Mouse (Mus musculus): ENCODE results near the gene Esrra. TPM values are rescaled to one million over a fixed set of nuclear protein-coding genes. Genes with fewer than 3 reads are reported as not detected.
"Not testable (repeated sequence)": the region's sequence is repeated elsewhere in the genome, so short reads cannot be mapped to it uniquely, and the experiment has no call there.

Esrra gene
- polyA plus RNA-seq, 2 experiments from 2014 or later = 2.2 to 5.7 TPM

- not testable (repeated sequence) for ATAC-seq
These were observed 25.9 kb downstream of the Esrra start for GRCm38 (mm10) chr19:6895608-6896305.

- ATAC-seq = no peak
These were observed 27.7 kb downstream of the Esrra start for GRCm38 (mm10) chr19:6893731-6894451.

GRCm38 (mm10) chr19:6892512-6892911 lies 29.1 kb downstream of the Esrra start:
- ATAC-seq = no peak

- ATAC-seq = no peak
These were observed 43.6 kb downstream of the Esrra start for GRCm38 (mm10) chr19:6877965-6878364.

GRCm38 (mm10) chr19:6876799-6877198 lies 44.8 kb downstream of the Esrra start:
- ATAC-seq = no peak

GRCm38 (mm10) chr19:6875834-6876233 lies 45.8 kb downstream of the Esrra start:
- ATAC-seq = no peak

GRCm38 (mm10) chr19:6874257-6874656 lies 47.4 kb downstream of the Esrra start:
- ATAC-seq = no peak

GRCm38 (mm10) chr19:6872701-6873100 lies 48.9 kb downstream of the Esrra start:
- ATAC-seq = no peak

- peak; percentile 58 for ATAC-seq
These were observed 49.9 kb downstream of the Esrra start for GRCm38 (mm10) chr19:6871574-6872271.

- ATAC-seq = peak; percentile 96
These were observed 52.3 kb downstream of the Esrra start for GRCm38 (mm10) chr19:6869355-6869754.

GRCm38 (mm10) chr19:6861451-6861850 lies 60.2 kb downstream of the Esrra start:
- no peak for ATAC-seq

Other genes starting within 250 kb of the Esrra start
- gene Rps6ka4, start 81.2 kb downstream of the Esrra start, polyA plus RNA-seq (2017; shearing (Covaris generic)) = 1 to 10 TPM; 6.4 to 8.3 TPM
- gene Ccdc88b, start 63.6 kb downstream of the Esrra start, polyA plus RNA-seq (2017; shearing (Covaris generic)) = 1 to 10 TPM; 3.1 to 5.2 TPM
- 100 to 1,000 TPM; 214 to 232 TPM for gene Trmt112, start 12.1 kb downstream of the Esrra start, polyA plus RNA-seq (2017; shearing (Covaris generic))
- gene Prdx5, start 11.7 kb downstream of the Esrra start, polyA plus RNA-seq (2017; shearing (Covaris generic)) = 100 to 1,000 TPM; 224 to 246 TPM
- gene Catsperz, start 3.6 kb upstream of the Esrra start, polyA plus RNA-seq (2017; shearing (Covaris generic)) = not detected
- gene Kcnk4, start 12.7 kb upstream of the Esrra start, polyA plus RNA-seq (2017; shearing (Covaris generic)) = not detected
- gene Bad, start 20.0 kb upstream of the Esrra start, polyA plus RNA-seq (2017; shearing (Covaris generic)) = 10 to 100 TPM; 36.8 to 49.6 TPM
- gene Gpr137, start 20.7 kb upstream of the Esrra start, polyA plus RNA-seq (2017; shearing (Covaris generic)) = 10 to 100 TPM in 1 of 2 experiments, 1 to 10 TPM in 1; 8.4 to 11.4 TPM
- 10 to 100 TPM in 1 of 2 experiments, 1 to 10 TPM in 1; 9.3 to 23.8 TPM for gene Ppp1r14b, start 53.2 kb upstream of the Esrra start, polyA plus RNA-seq (2017; shearing (Covaris generic))
- 1 to 10 TPM; 3.2 to 3.4 TPM for gene Plcb3, start 54.7 kb upstream of the Esrra start, polyA plus RNA-seq (2017; shearing (Covaris generic))
- gene Fkbp2, start 58.7 kb upstream of the Esrra start, polyA plus RNA-seq (2017; shearing (Covaris generic)) = 10 to 100 TPM; 46.8 to 56.8 TPM
- 1 to 10 TPM; 3.3 to 4.4 TPM for gene Vegfb, start 65.8 kb upstream of the Esrra start, polyA plus RNA-seq (2017; shearing (Covaris generic))
- gene Dnajc4, start 70.8 kb upstream of the Esrra start, polyA plus RNA-seq (2017; shearing (Covaris generic)) = 10 to 100 TPM; 59.8 to 74.9 TPM
- gene Nudt22, start 74.3 kb upstream of the Esrra start, polyA plus RNA-seq (2017; shearing (Covaris generic)) = 10 to 100 TPM; 34.8 to 39.6 TPM
- gene Trpt1, start 74.3 kb upstream of the Esrra start, polyA plus RNA-seq (2017; shearing (Covaris generic)) = 10 to 100 TPM in 1 of 2 experiments, 1 to 10 TPM in 1; 8.1 to 10.9 TPM
- gene Fermt3, start 97.7 kb upstream of the Esrra start, polyA plus RNA-seq (2017; shearing (Covaris generic)) = 100 to 1,000 TPM; 272 to 479 TPM
- gene Stip1, start 118.2 kb upstream of the Esrra start, polyA plus RNA-seq (2017; shearing (Covaris generic)) = 100 to 1,000 TPM; 117 to 119 TPM
- 1 to 10 TPM in 1 of 2 experiments, not detected in 1; 2.3 TPM for gene Macrod1, start 135.0 kb upstream of the Esrra start, polyA plus RNA-seq (2017; shearing (Covaris generic))
- gene Flrt1, start 183.9 kb upstream of the Esrra start, polyA plus RNA-seq (2017; shearing (Covaris generic)) = under 1 TPM in 1 of 2 experiments, not detected in 1; 0.22 TPM